7 mouse cellular contexts compared by ENCODE assay signal in genomic region chr4:45054862-45055261, GRCm38 (mm10). TPM values are rescaled to one million over a fixed set of nuclear protein-coding genes. Genes with fewer than 3 reads are reported as not detected.
A peak's percentile ranks its signal among the peaks of the same experiment; 100 is the strongest.
DNase-seq lines count a peak whose midpoint lies in the region; ATAC-seq lines count a peak whose summit lies in the region.

No protein-coding gene starts in this region.

- ATAC-seq in hindbrain, embryonic 15.5 days (ENCODE audit: low FRiP score, low read depth) = peak; percentile 56; the same call in 1 of the 2 replicates
- no peak for ATAC-seq in hindbrain, embryonic 16.5 days
- no peak for ATAC-seq in activated CD4-positive, CD25-positive, alpha-beta regulatory T cell, adult 4 months

- no peak overlapping the region for H3K9ac ChIP-seq in hindbrain, embryonic 15.5 days
- H3K9ac ChIP-seq in hindbrain, embryonic 16.5 days (ENCODE audit: low read depth, low read length) = no peak overlapping the region

- no peaks in the 10 kb centered on the region for H3K27me3 ChIP-seq in hindbrain, embryonic 15.5 days
- H3K27me3 ChIP-seq in hindbrain, embryonic 16.5 days (replicated peaks; ENCODE audit: control insufficient read depth, insufficient read depth, low read length) = no peaks in the 10 kb centered on the region

- no peaks in the 10 kb centered on the region for H3K9me3 ChIP-seq in hindbrain, embryonic 15.5 days
- H3K9me3 ChIP-seq in hindbrain, embryonic 16.5 days (ENCODE audit: control insufficient read depth, low read length) = no peaks in the 10 kb centered on the region

- DNase-seq in 3T3-L1 (ENCODE audit: low read depth, low spot score) = peak; percentile 8
- DNase-seq in 416B (ENCODE audit: low read depth) = peak; percentile 23
- DNase-seq in cerebellum, postnatal 36 days = peak; percentile 9 to 18
- DNase-seq in lung, adult 18-20 months = no peak

- H3K4me2 ChIP-seq in hindbrain, embryonic 15.5 days = no peak overlapping the region
- no peak overlapping the region for H3K4me2 ChIP-seq in hindbrain, embryonic 16.5 days (ENCODE audit: low read length)

- no peaks in the 10 kb centered on the region for H3K4me1 ChIP-seq in hindbrain, embryonic 15.5 days (replicated peaks)
- H3K4me1 ChIP-seq in hindbrain, embryonic 16.5 days (ENCODE audit: control insufficient read depth, insufficient read depth, low read depth, low read length) = no peaks in the 10 kb centered on the region

- 58% methylated on average over 3 of the region's 3 CpGs for WGBS in hindbrain, embryonic 15.5 days
- WGBS in hindbrain, embryonic 16.5 days = 59% methylated on average over 3 of the region's 3 CpGs

- peaks cover 33% of the 10 kb centered on the region for H3K36me3 ChIP-seq in hindbrain, embryonic 15.5 days
- H3K36me3 ChIP-seq in hindbrain, embryonic 16.5 days (ENCODE audit: control insufficient read depth, insufficient read depth, low read length) = peaks cover 20% of the 10 kb centered on the region

- H3K4me3 ChIP-seq in hindbrain, embryonic 15.5 days = no peak overlapping the region
- H3K4me3 ChIP-seq in hindbrain, embryonic 16.5 days (ENCODE audit: low read length) = no peak overlapping the region

- no peak overlapping the region for H3K27ac ChIP-seq in hindbrain, embryonic 15.5 days (replicated peaks)
- H3K27ac ChIP-seq in hindbrain, embryonic 16.5 days (ENCODE audit: low read depth, low read length) = no peak overlapping the region

RNA-seq across cellular contexts. Expression of gene Fbxo10, which starts 29.5 kb away (rescaled TPM):
- polyA plus RNA-seq in hindbrain, embryonic 15.5 days (2015; fragmentation: Nextera tagmentation; extraction: Ambion mirVana) = 17.2 and 19.0 TPM in 2 replicates
- 18.7 and 22.1 TPM in 2 replicates for polyA plus RNA-seq in hindbrain, embryonic 16.5 days (2015; fragmentation: Nextera tagmentation; extraction: Ambion mirVana)
- under 1 TPM; 0.62 to 0.93 TPM for polyA plus RNA-seq in activated CD4-positive, CD25-positive, alpha-beta regulatory T cell, adult 4 months (2017; shearing (Covaris generic))

RNA-seq across cellular contexts. Expression of gene Polr1e, which starts 36.5 kb away (rescaled TPM):
- 33.9 and 36.7 TPM in 2 replicates for polyA plus RNA-seq in hindbrain, embryonic 15.5 days (2015; fragmentation: Nextera tagmentation; extraction: Ambion mirVana)
- 26.8 and 31.5 TPM in 2 replicates for polyA plus RNA-seq in hindbrain, embryonic 16.5 days (2015; fragmentation: Nextera tagmentation; extraction: Ambion mirVana)
- 10 to 100 TPM; 39.7 to 56.8 TPM for polyA plus RNA-seq in activated CD4-positive, CD25-positive, alpha-beta regulatory T cell, adult 4 months (2017; shearing (Covaris generic))

RNA-seq across cellular contexts. Expression of gene Zbtb5, which starts 42.6 kb away (rescaled TPM):
- 39.6 and 41.7 TPM in 2 replicates for polyA plus RNA-seq in hindbrain, embryonic 15.5 days (2015; fragmentation: Nextera tagmentation; extraction: Ambion mirVana)
- 36.8 and 39.3 TPM in 2 replicates for polyA plus RNA-seq in hindbrain, embryonic 16.5 days (2015; fragmentation: Nextera tagmentation; extraction: Ambion mirVana)
- 1 to 10 TPM; 6.5 to 8.9 TPM for polyA plus RNA-seq in activated CD4-positive, CD25-positive, alpha-beta regulatory T cell, adult 4 months (2017; shearing (Covaris generic))

RNA-seq across cellular contexts. Expression of gene Tomm5, which starts 53.1 kb away (rescaled TPM):
- polyA plus RNA-seq in hindbrain, embryonic 15.5 days (2015; fragmentation: Nextera tagmentation; extraction: Ambion mirVana) = 159 and 170 TPM in 2 replicates
- polyA plus RNA-seq in hindbrain, embryonic 16.5 days (2015; fragmentation: Nextera tagmentation; extraction: Ambion mirVana) = 154 and 185 TPM in 2 replicates
- 100 to 1,000 TPM; 150 TPM for polyA plus RNA-seq in activated CD4-positive, CD25-positive, alpha-beta regulatory T cell, adult 4 months (2017; shearing (Covaris generic))

Comparison
In these comparisons a context has a peak if more than half of its experiments do, and no peak if none do; other contexts are left out.
1. DNase-seq: peak in 3T3-L1 (single experiment), 416B (single experiment) and cerebellum, postnatal 36 days (2 of 2); none in lung, adult 18-20 months (0 of 2).